Comparison of ENCODE assay signal across 11 mouse cellular contexts in genomic region chr11:79022836-79023235, GRCm38 (mm10). TPM values are rescaled to one million over a fixed set of nuclear protein-coding genes. Genes with fewer than 3 reads are reported as not detected.
DNase-seq lines count a peak whose midpoint lies in the region; ATAC-seq lines count a peak whose summit lies in the region.
"Had no signal": no experiment of that assay in that cellular context is flagged by ENCODE, and none has a peak within 500 bp of the region (broad histone marks: within the 10 kb centered on the region; RNA-seq: fewer than 3 reads in every experiment).

No protein-coding gene starts in this region.

- ATAC-seq in heart, embryonic 12.5 days (ENCODE audit: insufficient number of reproducible peaks, low FRiP score): no peak
- ATAC-seq in lung, embryonic 16.5 days (ENCODE audit: low read depth): no peak
- ATAC-seq in limb, embryonic 12.5 days (ENCODE audit: insufficient number of reproducible peaks, insufficient read depth, low FRiP score, low TSS enrichment, low read depth): no peak
- ATAC-seq: forebrain, postnatal 0 days had no signal

- H3K27me3 ChIP-seq in heart, embryonic 12.5 days (replicated peaks): no peaks in the 10 kb centered on the region
- no peaks in the 10 kb centered on the region for H3K27me3 ChIP-seq in lung, embryonic 16.5 days (ENCODE audit: control insufficient read depth, insufficient read depth, low read depth, low read length)
- H3K27me3 ChIP-seq in limb, embryonic 12.5 days: no peaks in the 10 kb centered on the region
- H3K27me3 ChIP-seq: CH12.LX had no signal

- peak overlapping the region; percentile 53 for H3K27ac ChIP-seq in heart, embryonic 12.5 days (ENCODE audit: poor library complexity, severe bottlenecking)
- H3K27ac ChIP-seq in lung, embryonic 16.5 days (ENCODE audit: low read length): peak overlapping the region; percentile 78
- peak overlapping the region; percentile 72 for H3K27ac ChIP-seq in limb, embryonic 12.5 days

- 67% methylated on average over 4 of the region's 4 CpGs for WGBS in heart, embryonic 12.5 days
- 50% methylated on average over 4 of the region's 4 CpGs for WGBS in lung, embryonic 16.5 days
- WGBS in limb, embryonic 12.5 days: 70% methylated on average over 4 of the region's 4 CpGs

- H3K9ac ChIP-seq in heart, embryonic 12.5 days: 0 out of 2 replicates have a peak overlapping the region, but pooled peaks have one; percentile 24
- 0 out of 2 replicates have a peak overlapping the region, but pooled peaks have one; percentile 21 for H3K9ac ChIP-seq in lung, embryonic 16.5 days (ENCODE audit: low read length)
- H3K9ac ChIP-seq in limb, embryonic 12.5 days (replicated peaks): peak overlapping the region; percentile 23; the same call in 1 of the 2 replicates
- H3K9ac ChIP-seq: forebrain, postnatal 0 days had no signal

- peaks cover 72% of the 10 kb centered on the region for H3K36me3 ChIP-seq in heart, embryonic 12.5 days
- peaks cover 10% of the 10 kb centered on the region for H3K36me3 ChIP-seq in lung, embryonic 16.5 days (ENCODE audit: control insufficient read depth, insufficient read depth, low read length)
- peaks cover 51% of the 10 kb centered on the region for H3K36me3 ChIP-seq in limb, embryonic 12.5 days

- DNase-seq in heart, adult 8-10 months (ENCODE audit: low spot score): no peak
- no peak for DNase-seq in lung, adult 18-20 months
- DNase-seq in thymus, postnatal 14 days: peak; percentile 68
- DNase-seq in left cerebral cortex, postnatal 25 days (ENCODE audit: low spot score in 2 of 2): no peak
- no peak for DNase-seq in retina, embryonic 14.5 days (ENCODE audit: low spot score)
- DNase-seq: cerebellum, postnatal 14 days; forebrain, postnatal 0 days had no signal

- no peaks in the 10 kb centered on the region for H3K9me3 ChIP-seq in heart, embryonic 12.5 days (replicated peaks)
- H3K9me3 ChIP-seq in lung, embryonic 16.5 days (ENCODE audit: control insufficient read depth, low read length): no peaks in the 10 kb centered on the region
- H3K9me3 ChIP-seq in limb, embryonic 12.5 days: no peaks in the 10 kb centered on the region

- peaks cover 32% of the 10 kb centered on the region for H3K4me1 ChIP-seq in heart, embryonic 12.5 days (replicated peaks)
- peaks cover 9% of the 10 kb centered on the region for H3K4me1 ChIP-seq in lung, embryonic 16.5 days (replicated peaks; ENCODE audit: control insufficient read depth, insufficient read depth, low read length)
- H3K4me1 ChIP-seq in limb, embryonic 12.5 days (replicated peaks): peaks cover 17% of the 10 kb centered on the region

- intact Hi-C loops in left cerebral cortex, postnatal 25 days (cut with DNase I): no loop called here

- peak overlapping the region; percentile 28; the same call in 1 of the 2 replicates for H3K4me2 ChIP-seq in heart, embryonic 12.5 days
- 0 out of 2 replicates have a peak overlapping the region, but pooled peaks have one; percentile 40 for H3K4me2 ChIP-seq in lung, embryonic 16.5 days (ENCODE audit: low read depth, low read length)
- peak overlapping the region; percentile 48; the same call in 1 of the 2 replicates for H3K4me2 ChIP-seq in limb, embryonic 12.5 days

- no peak overlapping the region for H3K4me3 ChIP-seq in heart, embryonic 12.5 days
- no peak overlapping the region for H3K4me3 ChIP-seq in lung, embryonic 16.5 days (ENCODE audit: low read length)
- no peak overlapping the region for H3K4me3 ChIP-seq in limb, embryonic 12.5 days (replicated peaks)

RNA-seq across cellular contexts. Expression of gene Lgals9, which starts 38.1 kb away (rescaled TPM):
- 53.7 and 53.8 TPM in 2 replicates for polyA plus RNA-seq in heart, embryonic 12.5 days (2016; fragmentation: Nextera tagmentation; extraction: Ambion mirVana)
- 10 to 100 TPM; 15.9 to 19.3 (median 17.1) TPM for total RNA-seq in heart, adult 8-10 months (2022)
- 50.8 and 60.8 TPM in 2 replicates for polyA plus RNA-seq in lung, embryonic 16.5 days (2015; fragmentation: Nextera tagmentation; extraction: Ambion mirVana)
- polyA plus RNA-seq in limb, embryonic 12.5 days (2016; fragmentation: Nextera tagmentation; extraction: Ambion mirVana): 4.1 and 6.8 TPM in 2 replicates
- total RNA-seq in left cerebral cortex, postnatal 25 days (2021): 1 to 10 TPM; 4.8 to 4.9 TPM
